Mouse (Mus musculus) adrenal gland, adult (tissue): ENCODE measurements around the gene Doc2a.

Source experiments
- DNase-seq, 2 experiments: peaks; one replicate each; pipeline ENCODE4 v3.0.0; 2022 to 2023; ENCODE audit warnings: low spot score in 1 of 2; ENCODE audit not compliant: inconsistent age in 2 of 2

The Doc2a gene

GRCm38 (mm10) chr7:126822741-126823140 lies 24.5 kb upstream of the Doc2a start:
- peak; percentile 65 to 73 for DNase-seq

GRCm38 (mm10) chr7:126823202-126823711 lies 24.0 kb upstream of the Doc2a start:
- peak; percentile 36 to 67 for DNase-seq

- DNase-seq, result peak in 1 of 2 experiments; percentile 25
Measured at GRCm38 (mm10) chr7:126823940-126824339, 23.3 kb upstream of the Doc2a start.

GRCm38 (mm10) chr7:126825403-126825802 lies 21.8 kb upstream of the Doc2a start:
- DNase-seq, result peak in 1 of 2 experiments; percentile 66

GRCm38 (mm10) chr7:126825952-126826351 lies 21.3 kb upstream of the Doc2a start:
- no peak for DNase-seq

- DNase-seq, result no peak
Measured at GRCm38 (mm10) chr7:126831539-126831938, 15.7 kb upstream of the Doc2a start, which contains the start of gene 4930451I11Rik. TSS of gene 4930451I11Rik (minus strand) at chr7:126831639.

- DNase-seq, result peak; percentile 81 to 92
Measured at GRCm38 (mm10) chr7:126832036-126832598, 15.1 kb upstream of the Doc2a start.

GRCm38 (mm10) chr7:126833294-126833693 lies 13.9 kb upstream of the Doc2a start:
- no peak for DNase-seq

GRCm38 (mm10) chr7:126843276-126843675 lies 3.9 kb upstream of the Doc2a start:
- DNase-seq, result no peak

GRCm38 (mm10) chr7:126845516-126845915 lies 1.7 kb upstream of the Doc2a start:
- DNase-seq, result no peak

GRCm38 (mm10) chr7:126847421-126848398 lies 494 bp downstream of the Doc2a start:
- peak in 1 of 2 experiments; percentile 46 for DNase-seq

GRCm38 (mm10) chr7:126848794-126849193 lies 1.6 kb downstream of the Doc2a start:
- DNase-seq, result no peak

- peak in 1 of 2 experiments; percentile 23 for DNase-seq
Measured at GRCm38 (mm10) chr7:126850161-126850560, 2.9 kb downstream of the Doc2a start.

GRCm38 (mm10) chr7:126851192-126851591 lies 4.0 kb downstream of the Doc2a start:
- no peak for DNase-seq

- no peak for DNase-seq
Measured at GRCm38 (mm10) chr7:126853454-126853853, 6.2 kb downstream of the Doc2a start.

GRCm38 (mm10) chr7:126855641-126856040 lies 8.4 kb downstream of the Doc2a start:
- no peak for DNase-seq

- no peak for DNase-seq
Measured at GRCm38 (mm10) chr7:126856741-126857420, 9.7 kb downstream of the Doc2a start.

GRCm38 (mm10) chr7:126860987-126861386 lies 13.8 kb downstream of the Doc2a start:
- DNase-seq, result no peak

- DNase-seq, result peak; percentile 95 to 99
Measured at GRCm38 (mm10) chr7:126861429-126862130, 14.4 kb downstream of the Doc2a start, which contains the start of gene Hirip3. TSS of gene Hirip3 (plus strand) at chr7:126861972.

- peak; percentile 94 to 98 for DNase-seq
Measured at GRCm38 (mm10) chr7:126862147-126862784, 15.1 kb downstream of the Doc2a start, which contains the start of gene Ino80e. TSS of gene Ino80e (minus strand) at chr7:126862377.
